Mouse (Mus musculus) right cerebral cortex, postnatal 14 days (tissue): Measurements from ENCODE around the gene Nt5e.
"Not testable (repeated sequence)": the region's sequence is repeated elsewhere in the genome, so short reads cannot be mapped to it uniquely, and the experiment has no call there.

ENCODE experiments used
- DNase-seq: peaks from one replicate; pipeline ENCODE4 v3.0.0; 2022

Nt5e gene

DNA sequence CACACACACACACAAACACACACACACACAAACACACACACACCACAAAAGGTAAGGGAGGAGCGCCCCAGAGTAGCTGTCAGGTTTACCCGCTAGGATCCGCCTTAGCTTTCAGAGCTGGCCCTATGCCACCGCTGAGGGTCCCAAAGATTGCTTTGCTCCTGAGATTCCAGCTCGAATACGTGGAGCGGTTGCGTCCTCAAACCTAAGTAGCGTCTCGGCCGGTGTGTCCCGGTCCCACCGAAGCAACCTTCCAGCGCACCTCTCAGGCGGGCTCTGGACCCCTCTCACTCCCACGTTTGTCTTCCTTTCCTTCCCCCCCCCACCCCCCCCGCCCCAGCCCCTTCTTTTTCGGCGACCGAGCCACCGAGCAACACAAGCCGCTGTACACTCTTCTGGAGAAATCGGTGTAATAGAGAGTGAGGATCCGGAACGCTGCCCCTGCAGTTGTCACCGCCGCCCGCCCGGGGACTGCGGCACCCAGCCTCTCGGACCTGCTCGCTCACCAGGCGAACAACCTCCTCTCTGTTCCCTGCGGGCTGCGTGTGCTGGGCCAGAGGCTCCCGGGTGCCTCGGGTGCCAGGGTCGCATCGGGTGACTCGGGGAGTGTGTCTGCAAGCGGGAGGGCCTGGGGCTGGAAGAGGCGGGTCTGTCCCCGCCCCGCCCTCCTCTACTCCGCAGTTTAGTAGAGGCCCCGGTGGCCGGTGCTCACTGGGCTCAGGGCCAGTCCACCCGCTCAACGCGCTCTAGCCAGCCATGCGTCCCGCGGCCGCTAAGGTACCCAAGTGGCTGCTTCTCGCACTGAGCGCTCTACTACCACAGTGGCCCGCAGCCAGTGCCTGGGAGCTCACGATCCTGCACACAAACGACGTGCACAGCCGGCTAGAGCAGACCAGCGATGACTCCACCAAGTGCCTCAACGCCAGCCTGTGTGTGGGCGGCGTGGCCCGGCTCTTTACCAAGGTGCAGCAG lies at the start of gene Nt5e:
TSS of gene Nt5e (plus strand) at position 268 of the 972 bp plus-strand sequence.
- peak; percentile 66 for DNase-seq

DNA sequence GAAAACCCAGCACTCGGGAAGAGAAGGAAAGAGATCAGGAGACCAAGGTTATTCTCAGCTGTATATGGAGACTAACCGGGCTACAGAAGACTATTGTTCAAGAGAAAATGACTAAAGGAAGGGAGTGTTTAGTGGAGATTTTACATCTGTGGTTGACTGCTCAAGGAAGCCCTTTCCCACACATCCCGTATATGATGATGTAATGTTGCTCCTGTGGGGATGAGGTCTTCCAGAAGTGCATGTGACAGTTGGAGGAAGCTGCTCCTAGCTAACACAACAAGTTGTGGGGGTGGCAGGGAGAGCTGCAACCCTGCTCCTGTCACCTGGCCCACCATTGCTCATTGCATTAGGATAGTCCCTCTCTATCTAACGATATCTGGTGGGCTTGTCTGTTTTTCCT lies 49.4 kb upstream of the Nt5e start:
- DNase-seq, result no peak

DNA sequence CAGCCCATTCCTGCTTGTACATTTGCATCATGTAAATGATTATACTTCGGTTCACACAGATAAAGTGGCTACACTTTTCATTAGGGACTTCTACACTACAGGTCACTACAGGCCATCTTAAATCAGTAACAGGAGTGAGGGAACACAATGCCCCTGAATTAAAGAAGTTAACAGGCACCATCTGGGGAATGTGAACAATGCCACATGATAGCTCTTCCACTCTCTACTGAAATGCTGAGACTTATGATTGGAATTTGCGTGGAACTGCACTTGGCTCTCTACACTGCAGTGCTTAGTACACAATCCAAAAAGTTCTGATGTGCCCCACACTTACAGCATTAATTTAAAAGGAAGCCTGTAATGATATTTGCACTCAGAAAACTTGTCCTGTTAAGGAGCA lies 47.3 kb upstream of the Nt5e start:
- DNase-seq, result no peak

DNA sequence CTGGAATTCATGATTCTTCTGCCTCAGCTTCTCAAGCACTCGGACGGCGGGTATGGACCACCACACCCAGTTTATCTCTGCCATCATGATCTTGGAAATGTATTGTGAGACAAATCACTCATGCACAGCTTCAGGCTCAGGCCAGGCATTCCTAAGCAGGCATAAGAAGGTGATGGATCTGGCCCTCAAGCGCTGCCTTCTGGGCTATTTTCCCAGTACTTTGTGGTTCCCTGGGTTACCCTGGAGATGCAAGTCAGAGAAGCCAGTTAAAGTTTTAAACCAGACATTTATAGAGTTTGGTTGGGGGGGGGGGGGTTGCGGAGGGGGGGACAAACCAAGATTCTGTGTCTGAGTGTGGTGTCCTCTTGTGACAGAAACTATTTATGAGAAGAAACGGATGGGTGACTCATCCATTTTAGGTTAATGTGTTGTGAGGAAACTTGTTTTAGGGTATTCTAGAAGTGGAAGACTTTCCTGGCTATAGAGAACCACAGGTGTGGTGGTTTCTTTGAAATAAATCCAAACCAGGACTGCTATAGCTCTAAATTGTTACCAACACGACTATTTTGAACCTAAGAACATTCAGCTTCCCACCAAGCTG lies 37.3 kb upstream of the Nt5e start:
- DNase-seq, result no peak

DNA sequence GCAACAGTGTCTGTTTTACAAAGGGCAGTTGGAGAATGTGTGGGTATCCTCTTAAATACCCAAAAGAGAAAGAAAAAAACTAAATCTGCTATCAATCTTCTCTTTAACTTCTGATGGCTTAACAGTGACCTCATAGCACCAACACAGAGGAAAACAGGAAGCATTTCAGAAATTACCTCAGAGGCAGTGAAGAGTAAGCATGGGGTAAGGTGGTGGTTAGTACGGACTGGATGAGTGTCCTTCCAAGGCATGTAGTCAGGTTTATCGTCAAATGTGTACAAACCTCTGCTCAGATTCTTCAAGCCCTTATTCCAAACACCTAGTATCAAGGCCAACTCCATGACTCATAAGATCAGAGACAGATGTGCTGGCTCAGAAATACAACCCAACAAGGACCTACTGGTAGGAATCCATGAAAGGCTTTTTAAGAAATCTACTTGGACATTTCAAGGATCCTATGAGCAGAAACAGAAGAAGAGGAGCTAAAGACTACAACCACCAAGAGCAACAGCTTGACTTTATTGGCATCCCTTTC lies 34.1 kb upstream of the Nt5e start:
- DNase-seq, result no peak

DNA sequence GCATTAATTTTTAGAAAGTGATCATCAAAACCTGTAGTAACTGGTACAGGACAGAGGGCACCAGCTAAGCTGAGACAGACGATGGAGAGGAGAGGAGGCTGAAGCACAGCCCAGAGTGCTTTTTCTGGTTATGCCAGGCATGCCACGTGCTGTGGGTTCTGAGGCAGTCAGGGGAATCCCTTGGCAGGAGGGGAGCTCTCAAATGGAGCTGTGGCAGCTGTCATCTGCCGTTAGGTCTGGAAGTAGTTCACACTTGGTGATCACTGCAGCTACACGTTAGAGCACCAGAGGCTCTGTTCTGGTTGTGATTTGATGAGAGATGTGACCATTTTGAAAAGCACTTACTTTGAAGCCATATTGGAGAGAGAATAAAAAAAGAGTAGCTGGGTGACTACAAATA lies 31.2 kb upstream of the Nt5e start:
- DNase-seq, result peak; percentile 20

DNA sequence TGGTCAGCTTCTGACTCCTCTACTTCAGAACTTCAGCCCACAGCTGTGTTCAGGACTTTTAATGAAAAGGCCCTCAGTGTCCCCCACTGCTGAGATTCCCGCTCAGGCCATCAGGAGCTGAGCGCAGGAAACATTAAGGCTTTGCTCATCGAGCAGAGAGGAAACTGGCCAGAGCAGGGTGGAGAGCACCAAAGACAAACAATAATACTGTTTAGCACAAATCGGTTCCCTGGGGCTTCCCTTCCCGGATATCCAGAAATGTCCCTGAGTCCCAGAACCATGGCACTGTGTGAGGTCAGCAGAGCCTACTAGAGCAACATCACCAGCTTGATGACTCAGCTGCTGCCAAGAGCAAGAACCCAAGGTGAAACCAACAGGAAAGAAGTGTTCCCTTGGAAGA lies 30.7 kb upstream of the Nt5e start:
- no peak for DNase-seq

DNA sequence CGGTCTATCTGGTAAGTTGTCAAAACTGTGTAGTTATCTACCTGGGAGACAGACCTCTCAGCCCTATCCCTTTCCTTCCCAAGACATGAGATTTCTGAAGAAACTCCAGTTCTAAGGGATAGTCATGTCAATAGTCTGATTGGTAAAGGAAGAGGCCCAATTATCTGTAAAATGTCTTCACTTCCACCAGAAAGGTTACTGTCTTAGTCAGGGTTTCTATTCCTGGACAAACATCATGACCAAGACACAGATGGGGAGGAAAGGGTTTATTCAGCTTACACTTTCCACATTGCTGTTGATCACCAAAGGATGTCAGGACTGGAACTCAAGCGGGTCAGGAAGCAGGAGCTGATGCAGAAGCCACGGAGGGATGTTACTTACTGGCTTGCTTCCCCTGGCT lies 29.8 kb upstream of the Nt5e start:
- DNase-seq, result not testable (repeated sequence)

DNA sequence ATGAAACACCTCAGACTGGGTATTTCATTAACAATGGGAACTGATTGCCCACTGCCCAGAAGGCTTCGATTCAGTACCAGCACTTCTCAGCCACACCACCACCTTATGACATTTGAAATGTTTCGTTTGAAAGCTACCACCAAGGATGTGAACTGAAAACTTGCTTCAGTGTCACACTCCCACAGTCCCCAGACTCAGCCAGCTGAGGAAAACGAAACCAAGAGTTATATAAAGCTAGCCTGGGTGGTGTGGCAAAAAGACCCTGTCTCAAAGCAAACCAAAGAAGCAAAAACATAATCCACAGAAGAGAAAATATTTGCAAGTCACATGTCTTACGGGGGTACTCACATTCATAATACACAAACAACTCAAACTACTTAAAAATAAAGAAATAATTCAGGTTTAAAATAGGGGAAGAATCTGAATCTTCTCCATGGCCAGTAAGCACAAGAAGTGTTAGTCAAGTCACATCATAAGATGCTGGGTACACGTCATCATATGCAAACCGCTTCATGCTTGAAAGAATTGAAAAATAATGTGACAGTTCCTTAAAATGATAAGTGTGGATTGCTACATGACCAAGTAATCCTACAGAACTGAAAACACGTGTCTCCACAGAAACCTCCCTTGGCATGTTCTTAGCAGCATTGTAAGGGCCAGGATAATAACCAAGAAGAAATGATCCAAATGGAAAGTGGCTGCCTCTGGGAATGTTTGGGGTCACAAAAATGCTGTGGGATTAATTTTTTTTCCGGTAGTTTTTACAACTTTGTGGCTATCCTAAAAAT lies 28.9 kb upstream of the Nt5e start:
- no peak for DNase-seq

DNA sequence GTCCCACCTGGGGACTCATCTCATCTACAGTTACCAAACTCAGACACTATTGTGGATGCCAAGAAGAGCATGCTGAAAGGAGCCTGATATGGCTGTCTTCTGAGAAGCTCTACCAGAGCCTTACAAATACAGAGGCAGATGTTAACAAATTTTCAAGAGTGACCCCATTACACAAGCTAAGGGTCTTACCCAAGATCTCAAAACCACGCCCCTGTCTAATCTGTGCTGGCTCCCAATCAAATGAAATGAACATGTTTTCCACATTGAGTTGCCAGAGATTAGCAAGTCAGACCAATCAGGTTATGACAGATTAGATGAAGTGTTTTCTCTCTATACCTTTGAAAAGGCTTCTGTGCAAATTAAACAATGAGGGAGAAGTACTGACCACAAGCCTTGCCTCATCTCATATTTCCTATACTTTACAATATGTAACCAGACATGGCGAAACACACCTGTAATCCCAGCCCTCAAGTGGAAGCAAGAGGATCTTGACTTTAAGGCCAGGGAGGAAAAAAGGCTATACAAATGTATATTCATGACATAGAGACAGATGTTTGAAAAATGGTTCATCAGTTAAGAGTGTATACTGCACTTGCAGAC lies 19.9 kb upstream of the Nt5e start:
- DNase-seq, result no peak

DNA sequence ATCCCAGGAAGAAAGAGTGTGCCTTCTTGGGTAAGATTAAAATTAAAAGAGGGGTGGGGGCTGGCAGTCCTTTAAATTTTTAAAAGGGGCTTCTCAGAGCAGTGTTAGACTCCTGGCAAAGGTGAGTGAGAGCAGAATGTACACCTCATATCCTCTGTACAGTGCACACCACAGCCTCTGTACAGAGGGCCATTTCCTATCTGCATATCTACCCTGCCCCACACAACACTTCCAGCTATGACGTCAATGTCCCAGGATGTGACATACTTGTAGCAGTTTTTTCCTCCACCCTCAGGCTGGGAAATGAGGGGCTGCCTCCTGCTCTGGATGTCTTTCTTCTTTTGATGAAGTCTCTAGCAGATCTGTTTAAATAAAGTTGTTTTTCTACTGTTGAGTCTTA lies 17.9 kb upstream of the Nt5e start:
- DNase-seq, result no peak

DNA sequence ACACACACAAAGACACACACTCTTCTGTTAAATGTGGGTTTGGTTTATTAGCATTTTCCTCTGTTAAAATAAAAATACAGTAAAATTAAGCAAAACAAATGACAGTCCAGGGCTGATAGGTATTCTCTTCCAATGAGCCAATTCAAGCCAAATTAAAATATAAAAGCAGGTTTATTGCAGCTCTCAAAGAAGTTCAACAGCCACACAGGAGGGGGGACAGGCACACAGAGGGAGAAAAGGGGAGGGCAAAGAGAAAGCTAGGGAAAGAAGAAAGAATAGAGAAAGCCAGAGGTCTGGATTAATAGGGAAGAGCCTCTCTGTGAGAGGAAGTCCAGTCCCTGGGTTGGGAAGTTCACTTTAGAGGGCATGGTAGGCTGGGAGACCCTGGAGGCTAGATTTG lies 7.8 kb upstream of the Nt5e start:
- DNase-seq, result no peak

DNA sequence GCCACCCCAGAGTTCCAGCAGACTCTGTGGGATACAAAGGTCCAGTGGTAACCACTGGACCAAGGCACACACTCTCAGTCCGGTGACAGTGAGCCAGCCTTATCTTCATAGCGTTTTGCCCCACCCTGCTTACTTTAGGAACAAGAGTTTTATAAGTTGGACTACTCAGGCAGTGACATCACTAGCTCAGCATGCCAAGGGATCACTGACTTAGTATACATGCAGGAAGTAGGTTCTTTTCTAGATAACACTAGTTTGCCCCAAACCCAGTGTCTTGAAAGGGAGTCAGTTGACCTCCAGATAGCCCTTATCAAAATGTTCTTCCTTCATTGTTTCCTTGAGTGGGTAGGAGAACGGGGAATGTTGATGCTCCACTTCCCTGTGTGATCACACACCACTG lies 2.4 kb upstream of the Nt5e start:
- DNase-seq, result no peak

DNA sequence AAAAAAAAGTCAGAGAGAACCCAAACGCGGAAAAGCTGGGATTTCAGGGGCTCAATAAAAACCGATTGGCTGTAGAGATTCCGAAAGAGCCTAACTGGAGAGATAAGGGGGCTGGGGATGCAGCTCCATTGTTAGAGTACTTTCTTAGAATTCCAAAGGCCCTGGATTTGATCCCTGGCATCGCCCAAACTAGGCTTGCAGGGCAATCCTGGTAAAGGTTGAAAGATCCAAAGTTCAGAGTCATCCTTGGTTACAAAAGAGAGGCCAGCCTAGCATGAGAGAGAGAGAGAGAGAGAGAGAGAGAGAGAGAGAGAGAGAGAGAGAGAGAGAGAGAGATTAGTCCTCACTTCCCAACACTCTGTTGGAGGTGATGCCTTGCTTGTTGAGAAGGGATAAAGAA lies 1.7 kb downstream of the Nt5e start:
- no peak for DNase-seq

DNA sequence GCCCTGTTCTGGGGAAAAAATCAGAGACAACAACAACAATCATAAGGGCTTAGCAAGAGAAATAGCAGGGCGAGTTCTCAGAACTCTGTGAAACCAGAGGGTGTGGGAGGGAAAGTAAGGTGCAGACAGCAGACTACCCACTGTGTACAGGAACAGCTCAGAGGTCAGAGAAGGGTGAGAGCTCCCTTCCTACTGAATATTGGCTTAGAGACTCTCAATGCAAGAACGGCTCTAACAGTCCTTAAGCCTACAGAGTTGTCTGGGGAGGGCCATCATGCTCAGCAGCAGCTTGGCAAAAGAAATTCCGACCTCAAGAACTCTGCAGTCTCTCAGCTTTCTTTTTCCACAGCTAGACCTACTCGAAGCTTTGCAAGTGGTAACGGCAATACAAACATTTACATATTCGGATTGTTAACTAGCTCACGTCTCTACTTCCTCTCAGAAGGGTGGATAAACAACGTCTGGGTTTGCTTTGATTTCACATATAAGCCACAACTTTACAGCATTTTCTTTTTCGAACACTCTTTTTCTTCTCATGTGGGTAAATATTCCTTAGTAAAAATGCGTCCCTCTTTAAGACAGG lies 2.3 kb downstream of the Nt5e start:
- no peak for DNase-seq

DNA sequence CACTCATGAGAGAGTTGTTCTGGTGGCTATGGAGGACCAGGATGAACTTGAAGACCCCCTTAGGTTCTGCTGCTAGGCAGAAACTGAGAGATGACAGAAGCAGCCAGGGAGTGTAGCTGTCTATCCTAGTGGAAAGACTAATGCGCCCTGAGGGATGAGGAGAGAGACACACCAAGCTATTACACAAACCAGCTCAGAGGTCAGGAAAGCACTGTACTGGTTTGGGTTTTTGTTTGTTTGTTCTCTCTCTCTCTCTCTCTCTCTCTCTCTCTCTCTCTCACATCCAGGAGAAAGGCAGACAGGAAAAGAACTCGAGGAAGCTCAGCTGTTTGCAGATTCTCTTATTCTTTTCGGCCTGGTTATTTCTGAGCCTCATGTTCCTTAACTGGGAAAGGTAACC lies 3.3 kb downstream of the Nt5e start:
- no peak for DNase-seq

DNA sequence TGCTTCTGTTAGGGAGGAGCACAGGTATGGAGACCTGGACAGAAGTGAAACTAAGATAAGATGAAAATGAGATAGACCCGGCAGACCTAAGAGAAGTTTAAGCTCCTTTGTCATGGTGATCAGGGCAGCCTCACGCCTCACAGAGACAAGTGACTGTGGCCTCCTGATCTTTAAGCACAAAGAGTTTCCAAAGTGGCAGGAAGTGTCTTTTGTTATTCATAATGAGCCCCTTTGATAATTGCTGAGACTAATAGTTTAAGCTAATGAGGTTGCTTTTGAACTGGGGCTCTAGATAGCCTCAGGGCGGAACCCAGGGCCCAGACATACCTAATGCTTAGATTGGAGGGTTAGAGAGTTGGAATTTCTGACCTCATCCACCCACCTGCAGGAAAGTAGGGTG lies 5.5 kb downstream of the Nt5e start:
- no peak for DNase-seq

DNA sequence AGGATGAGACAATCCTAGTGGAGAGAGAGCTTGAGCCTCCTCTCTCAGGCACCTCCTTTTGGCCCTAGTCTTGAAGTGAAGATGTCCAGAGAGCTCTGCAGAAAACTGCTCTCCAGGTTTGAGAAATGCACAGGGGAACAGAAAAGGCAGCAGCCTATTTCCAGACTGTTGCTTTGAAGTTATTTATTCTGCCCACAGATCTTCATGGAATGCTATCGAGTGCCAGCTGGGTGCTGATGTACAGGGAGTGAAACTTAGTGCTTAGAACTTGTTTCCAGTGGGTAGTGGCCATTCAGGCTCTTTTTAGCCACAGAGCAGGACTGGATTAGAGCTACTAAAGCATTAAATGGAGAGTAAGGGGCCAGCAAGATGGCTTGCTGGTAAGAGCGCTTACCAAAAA lies 8.8 kb downstream of the Nt5e start:
- no peak for DNase-seq

DNA sequence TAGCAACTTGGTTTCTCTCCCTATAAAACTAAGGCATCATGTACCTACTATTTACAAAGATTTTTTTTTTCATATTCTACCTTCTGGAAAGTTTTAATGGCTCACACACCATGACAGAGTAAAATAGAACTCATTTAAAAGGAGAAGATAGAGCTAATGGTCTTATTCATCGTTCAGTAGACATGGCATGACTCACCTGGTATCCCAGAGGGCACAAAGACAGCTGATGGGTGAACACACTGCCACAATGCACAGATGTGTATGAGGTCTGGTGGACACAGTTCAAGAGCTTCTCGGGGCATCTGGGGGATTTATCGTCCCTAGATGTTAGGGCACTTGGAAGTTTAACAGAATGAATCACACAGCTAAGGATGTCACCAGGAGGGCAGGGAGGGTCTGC lies 13.8 kb downstream of the Nt5e start:
- no peak for DNase-seq

DNA sequence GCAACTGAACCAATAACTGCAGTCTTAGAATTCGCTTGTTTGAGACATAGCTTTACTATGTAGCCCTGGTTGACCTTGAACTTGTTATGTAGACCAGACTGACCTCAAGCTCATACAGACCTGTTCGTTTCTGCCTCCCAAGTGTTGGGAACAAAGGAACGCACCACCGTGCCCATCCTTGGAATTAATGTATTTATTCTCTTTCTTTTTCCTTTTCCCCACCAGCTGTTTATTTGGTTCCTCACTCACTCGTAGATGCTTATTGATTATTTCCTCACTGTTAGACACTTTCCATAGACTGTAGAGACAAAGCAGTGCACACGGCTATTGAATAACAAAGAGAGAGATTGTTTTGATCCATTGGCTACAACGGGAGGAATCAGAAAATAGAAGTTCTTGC lies 15.2 kb downstream of the Nt5e start:
- DNase-seq, result no peak

DNA sequence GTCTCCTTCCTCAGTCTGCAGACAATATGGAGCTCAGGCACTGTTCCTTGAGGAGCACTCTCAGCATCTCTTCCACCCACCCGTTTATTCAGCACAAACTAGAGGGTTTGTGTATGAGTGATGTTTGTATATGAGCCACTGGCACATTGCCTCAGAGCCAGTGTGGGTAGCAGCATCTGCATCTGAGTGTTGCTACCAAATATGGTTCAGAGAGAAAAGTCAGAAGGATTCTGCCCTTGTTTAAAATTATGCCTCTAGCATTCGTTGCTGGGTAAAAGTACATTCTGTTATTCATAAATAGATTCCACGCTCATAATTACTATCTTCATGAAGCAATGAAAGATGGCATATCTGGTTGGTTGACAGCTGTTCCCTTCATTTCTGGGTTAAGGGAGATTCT lies 15.7 kb downstream of the Nt5e start:
- no peak for DNase-seq

DNA sequence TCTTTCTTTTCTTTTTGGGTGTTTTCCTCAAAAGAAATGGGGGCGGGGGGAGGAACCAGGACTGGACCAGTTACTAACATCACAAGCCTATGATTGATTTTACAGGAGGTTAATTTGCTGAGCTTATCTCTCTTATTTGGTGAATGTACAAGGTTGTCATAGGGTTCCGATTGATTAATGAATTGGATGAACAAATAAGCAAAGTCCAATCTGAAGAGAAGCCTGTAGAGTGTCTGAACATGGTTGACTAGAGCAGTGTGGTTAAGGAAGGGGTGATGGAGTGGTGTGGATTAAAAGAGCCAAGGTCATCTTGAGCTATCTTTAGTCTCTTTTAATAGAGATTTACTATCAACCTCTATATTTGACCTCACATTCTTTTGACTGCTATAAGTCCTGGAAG lies 17.4 kb downstream of the Nt5e start:
- DNase-seq, result no peak

DNA sequence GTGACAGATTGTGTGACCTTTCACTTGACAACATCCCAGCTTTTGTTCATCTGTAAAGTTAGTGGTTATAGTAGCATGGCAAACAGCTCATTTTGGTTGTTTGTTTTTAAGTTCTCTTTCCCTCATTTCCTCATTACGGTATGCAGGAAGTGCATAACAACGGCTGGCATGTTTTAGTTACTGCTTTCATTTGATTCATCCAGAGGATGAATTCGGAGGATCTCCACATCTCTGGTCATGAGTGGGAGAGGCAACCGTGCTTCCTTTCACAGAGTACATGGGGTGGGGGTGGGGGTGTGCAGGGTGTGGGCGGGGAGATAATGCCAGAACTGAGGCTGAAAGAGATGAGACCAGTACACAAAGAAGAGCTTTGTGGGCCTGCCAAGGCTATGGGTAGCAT lies 19.9 kb downstream of the Nt5e start:
- DNase-seq, result no peak
